Mouse (Mus musculus): ENCODE measurements around the gene Golga7b. TPM values are rescaled to one million over a fixed set of nuclear protein-coding genes. Genes with fewer than 3 reads are reported as not detected.
A peak's percentile ranks its signal among the peaks of the same experiment; 100 is the strongest.

Golga7b gene
- polyA plus RNA-seq, 1 experiment = 115 TPM

DNA sequence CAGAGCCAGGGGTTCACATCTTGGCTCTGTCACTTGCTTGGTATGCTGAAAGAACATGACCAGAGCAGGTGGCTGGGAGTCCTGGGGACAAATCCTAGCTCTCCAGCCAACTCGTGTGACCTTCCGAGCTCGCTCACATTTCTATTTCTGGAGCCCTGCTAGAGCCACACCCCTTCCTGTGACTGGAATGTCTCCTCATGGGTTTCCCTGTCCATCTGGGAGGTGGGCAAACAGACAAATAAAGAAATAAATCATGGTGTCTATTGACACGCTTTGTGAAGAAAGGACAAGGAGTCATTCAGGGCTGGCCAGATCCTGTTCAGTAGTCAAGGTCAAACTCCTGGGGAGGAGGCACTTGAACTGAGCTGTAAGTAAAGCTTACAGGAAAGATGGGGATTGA is 41.0 kb downstream of the Golga7b start:
- H3K4me1 ChIP-seq (ENCODE audit: control insufficient read depth, insufficient read depth, low read length) = peaks cover 2% of the 10 kb centered on the region
- no peak for TF ChIP-seq CTCF (IDR thresholded peaks at IDR 0.05; ENCODE audit: extremely low read depth, insufficient read depth, low read length)
- no peak for TF ChIP-seq POLR2A (IDR thresholded peaks at IDR 0.05; ENCODE audit: extremely low read depth, insufficient read depth, low read length)
- H3K4me3 ChIP-seq (ENCODE audit: insufficient read depth, low read length) = no peak overlapping the region
- H3K27ac ChIP-seq (ENCODE audit: insufficient read depth, low read length) = no peak overlapping the region

DNA sequence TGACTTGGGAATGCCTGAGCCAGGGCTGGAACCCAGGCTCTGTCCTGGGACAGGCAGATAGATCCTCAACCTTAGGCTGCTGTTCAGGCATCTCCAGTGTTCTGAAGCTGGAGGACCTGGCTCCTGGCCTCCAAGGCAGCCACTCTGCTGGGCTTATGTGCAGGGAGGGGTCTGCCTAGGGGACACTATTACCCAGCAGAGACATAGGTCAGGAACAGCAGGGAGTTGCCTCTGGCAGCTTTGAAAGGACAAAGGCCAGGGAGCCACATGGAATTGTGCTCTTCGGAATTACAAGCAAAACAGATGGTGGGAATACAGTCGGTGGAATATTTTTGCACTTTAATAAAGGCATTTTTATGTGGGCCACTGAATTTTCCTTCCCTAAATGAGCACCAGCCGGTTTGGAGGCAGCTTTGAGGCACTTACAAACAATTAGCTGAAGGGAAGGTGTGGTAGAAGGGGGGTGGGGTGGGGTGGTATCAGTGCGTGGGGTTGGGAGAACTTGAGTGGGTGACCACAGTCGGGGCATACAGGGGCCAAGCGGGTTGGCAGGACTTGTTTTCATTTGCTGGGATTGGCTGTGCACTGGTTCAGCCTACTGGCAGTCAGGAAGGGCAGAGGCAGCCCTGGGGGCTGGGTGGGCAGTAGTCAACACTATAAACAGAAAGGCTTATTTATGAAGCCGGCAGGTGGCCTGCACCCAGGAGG is 43.7 kb downstream of the Golga7b start:
- Histone ChIP-seq H3K4me3 (ENCODE audit: insufficient read depth, low read length) (no peak overlapping the region), H3K4me1 (ENCODE audit: control insufficient read depth, insufficient read depth, low read length) (peaks cover 7% of the 10 kb centered on the region), H3K27ac (ENCODE audit: insufficient read depth, low read length) (peak overlapping the region; percentile 43; the same call in 1 of the 2 replicates)
- TF ChIP-seq CTCF (IDR thresholded peaks at IDR 0.05; ENCODE audit: extremely low read depth, insufficient read depth, low read length) (no peak), POLR2A (IDR thresholded peaks at IDR 0.05; ENCODE audit: extremely low read depth, insufficient read depth, low read length) (no peak)

DNA sequence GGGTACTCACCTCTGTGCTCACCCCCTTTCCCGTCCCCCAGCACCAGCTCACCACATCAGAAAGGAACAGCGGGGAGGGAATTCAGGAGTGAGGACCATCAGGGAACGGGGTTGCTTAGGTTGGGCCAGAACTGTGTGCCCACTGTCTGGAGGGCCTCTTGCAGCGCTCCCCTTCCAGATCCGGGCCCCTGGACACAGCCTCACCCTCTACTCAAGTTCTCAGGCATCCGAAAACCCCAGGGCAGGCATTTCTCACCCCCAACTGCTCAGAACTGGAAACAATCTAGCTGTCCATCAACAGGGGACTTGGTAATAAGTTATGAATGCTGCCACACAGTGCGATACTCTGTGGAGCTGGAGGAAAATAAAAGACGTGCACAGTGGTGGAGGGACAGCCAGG is 44.7 kb downstream of the Golga7b start:
- H3K4me3 ChIP-seq (ENCODE audit: insufficient read depth, low read length) = no peak overlapping the region
- peaks cover 7% of the 10 kb centered on the region for H3K4me1 ChIP-seq (ENCODE audit: control insufficient read depth, insufficient read depth, low read length)
- H3K27ac ChIP-seq (ENCODE audit: insufficient read depth, low read length) = no peak overlapping the region
- TF ChIP-seq CTCF (IDR thresholded peaks at IDR 0.05; ENCODE audit: extremely low read depth, insufficient read depth, low read length) (no peak), POLR2A (IDR thresholded peaks at IDR 0.05; ENCODE audit: extremely low read depth, insufficient read depth, low read length) (no peak)

DNA sequence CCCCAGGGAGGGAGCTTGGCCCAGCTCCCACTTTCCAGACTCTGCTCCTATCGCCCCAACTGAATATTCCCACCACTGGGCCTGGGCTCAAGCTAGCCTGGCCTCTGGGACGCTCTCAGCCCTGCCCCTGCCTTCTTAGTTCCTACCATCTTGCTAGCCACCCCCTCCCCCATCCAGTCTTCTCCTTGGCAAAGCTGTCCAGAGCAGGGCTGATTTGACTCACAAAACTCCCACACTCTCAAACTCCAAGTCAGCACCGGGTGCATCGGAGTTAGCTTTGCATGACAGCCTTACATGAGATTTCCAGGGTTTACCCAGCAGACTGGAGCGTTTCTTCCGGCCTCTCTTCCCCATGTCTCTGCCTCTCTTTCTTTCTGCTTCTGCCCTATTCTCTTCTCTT is 45.8 kb downstream of the Golga7b start:
- H3K4me1 ChIP-seq (ENCODE audit: control insufficient read depth, insufficient read depth, low read length) = peaks cover 7% of the 10 kb centered on the region
- H3K27ac ChIP-seq (ENCODE audit: insufficient read depth, low read length) = no peak overlapping the region
- H3K4me3 ChIP-seq (ENCODE audit: insufficient read depth, low read length) = no peak overlapping the region
- TF ChIP-seq POLR2A (IDR thresholded peaks at IDR 0.05; ENCODE audit: extremely low read depth, insufficient read depth, low read length) = no peak
- no peak for TF ChIP-seq CTCF (IDR thresholded peaks at IDR 0.05; ENCODE audit: extremely low read depth, insufficient read depth, low read length)

DNA sequence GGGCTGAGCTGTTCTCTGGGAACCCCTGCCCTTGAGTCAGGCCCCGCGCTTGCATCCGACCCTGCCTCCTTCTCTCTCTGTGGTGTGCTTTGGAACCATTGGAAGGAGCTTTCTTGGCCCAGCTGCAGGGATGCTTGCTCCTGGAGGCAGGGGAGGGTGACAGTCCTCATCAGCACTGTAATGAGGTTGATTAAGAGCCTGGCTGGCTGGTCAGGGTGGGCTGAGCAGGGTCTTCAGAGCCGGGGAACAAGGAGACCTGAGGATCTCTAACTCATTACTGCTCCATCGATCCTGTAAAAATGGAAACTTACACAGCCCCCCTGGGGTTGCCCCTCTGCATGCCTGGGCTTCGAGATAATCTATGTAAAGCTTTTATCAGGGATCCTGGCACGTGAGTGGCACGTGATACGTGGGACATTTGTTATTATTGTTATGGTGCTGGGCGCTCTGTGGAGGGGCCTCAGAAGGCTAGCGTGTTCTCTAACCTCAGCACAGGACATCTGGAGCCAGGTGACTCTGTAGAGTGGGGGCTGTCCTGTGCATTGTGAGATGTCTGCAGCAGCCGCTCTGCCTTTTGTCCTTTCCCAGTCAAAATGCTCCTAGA is 55.9 kb downstream of the Golga7b start:
- TF ChIP-seq CTCF (IDR thresholded peaks at IDR 0.05; ENCODE audit: extremely low read depth, insufficient read depth, low read length) (no peak), POLR2A (IDR thresholded peaks at IDR 0.05; ENCODE audit: extremely low read depth, insufficient read depth, low read length) (no peak)
- Histone ChIP-seq H3K4me3 (ENCODE audit: insufficient read depth, low read length) (no peak overlapping the region), H3K4me1 (ENCODE audit: control insufficient read depth, insufficient read depth, low read length) (no peaks in the 10 kb centered on the region), H3K27ac (ENCODE audit: insufficient read depth, low read length) (no peak overlapping the region)

DNA sequence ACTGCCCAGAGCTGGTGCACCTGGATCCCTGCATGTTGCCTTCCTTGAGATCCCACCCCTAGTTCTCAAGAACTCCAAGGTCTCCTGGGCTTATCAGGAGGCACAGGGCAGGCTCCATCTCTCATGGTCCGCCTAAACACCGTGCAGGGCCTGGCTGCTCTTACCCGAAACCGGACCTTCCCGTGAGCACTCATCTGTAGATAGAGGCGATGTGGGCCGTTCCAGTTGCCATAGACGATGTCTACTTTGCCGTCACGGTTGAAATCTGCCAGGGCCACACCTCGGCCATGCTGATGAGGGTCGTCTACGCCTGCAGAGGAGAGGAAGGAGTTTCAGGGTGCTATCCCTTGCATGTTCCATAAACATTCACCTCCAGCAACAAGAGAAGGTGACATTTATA is 57.1 kb downstream of the Golga7b start:
- Histone ChIP-seq H3K27ac (ENCODE audit: insufficient read depth, low read length) (no peak overlapping the region), H3K4me1 (ENCODE audit: control insufficient read depth, insufficient read depth, low read length) (no peaks in the 10 kb centered on the region), H3K4me3 (ENCODE audit: insufficient read depth, low read length) (no peak overlapping the region)
- no peak for TF ChIP-seq POLR2A (IDR thresholded peaks at IDR 0.05; ENCODE audit: extremely low read depth, insufficient read depth, low read length)
- TF ChIP-seq CTCF (IDR thresholded peaks at IDR 0.05; ENCODE audit: extremely low read depth, insufficient read depth, low read length) = no peak

DNA sequence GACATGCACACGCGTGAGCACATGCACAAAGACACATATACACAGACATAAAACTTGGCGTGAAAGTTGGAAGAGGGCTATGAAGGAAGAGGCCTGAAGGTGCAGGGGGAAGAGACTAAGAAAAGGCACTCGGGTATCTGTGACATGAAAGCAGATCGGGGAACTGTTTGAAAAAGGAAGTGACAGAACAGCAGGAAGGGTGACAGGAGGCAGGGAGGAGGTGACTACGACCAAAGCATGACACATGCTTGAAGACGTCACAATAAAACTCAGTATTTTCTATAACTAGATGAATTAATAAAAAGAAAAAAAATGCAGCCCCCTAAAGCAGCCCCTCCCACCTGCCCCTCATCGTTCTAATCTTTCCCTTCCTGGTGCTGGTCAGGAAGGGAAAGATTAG is 58.4 kb downstream of the Golga7b start:
- Histone ChIP-seq H3K4me3 (ENCODE audit: insufficient read depth, low read length) (no peak overlapping the region), H3K27ac (ENCODE audit: insufficient read depth, low read length) (no peak overlapping the region), H3K4me1 (ENCODE audit: control insufficient read depth, insufficient read depth, low read length) (no peaks in the 10 kb centered on the region)
- TF ChIP-seq CTCF (IDR thresholded peaks at IDR 0.05; ENCODE audit: extremely low read depth, insufficient read depth, low read length) (no peak), POLR2A (IDR thresholded peaks at IDR 0.05; ENCODE audit: extremely low read depth, insufficient read depth, low read length) (no peak)

DNA sequence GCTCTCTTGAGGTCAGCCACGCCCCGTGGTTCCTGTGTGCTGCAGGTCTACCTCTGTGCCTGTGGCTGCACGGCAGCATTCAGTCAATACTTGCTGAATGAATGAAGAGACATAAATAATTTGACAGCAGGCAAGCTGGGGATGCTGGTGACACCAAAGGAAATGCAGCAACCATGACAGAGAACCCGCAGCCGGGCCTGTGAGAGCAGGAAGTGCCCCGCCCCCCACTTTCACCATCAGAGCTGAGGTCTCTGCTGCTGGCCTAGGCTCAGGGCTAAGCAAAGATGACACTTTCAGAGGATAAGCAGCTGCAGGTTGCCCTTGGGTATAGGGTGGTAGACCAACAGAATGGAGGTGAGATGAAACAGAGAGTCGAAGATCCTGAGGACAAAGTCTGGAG is 58.8 kb downstream of the Golga7b start:
- no peak overlapping the region for H3K27ac ChIP-seq (ENCODE audit: insufficient read depth, low read length)
- TF ChIP-seq CTCF (IDR thresholded peaks at IDR 0.05; ENCODE audit: extremely low read depth, insufficient read depth, low read length) (no peak), POLR2A (IDR thresholded peaks at IDR 0.05; ENCODE audit: extremely low read depth, insufficient read depth, low read length) (no peak)
- no peak overlapping the region for H3K4me3 ChIP-seq (ENCODE audit: insufficient read depth, low read length)
- H3K4me1 ChIP-seq (ENCODE audit: control insufficient read depth, insufficient read depth, low read length) = no peaks in the 10 kb centered on the region

DNA sequence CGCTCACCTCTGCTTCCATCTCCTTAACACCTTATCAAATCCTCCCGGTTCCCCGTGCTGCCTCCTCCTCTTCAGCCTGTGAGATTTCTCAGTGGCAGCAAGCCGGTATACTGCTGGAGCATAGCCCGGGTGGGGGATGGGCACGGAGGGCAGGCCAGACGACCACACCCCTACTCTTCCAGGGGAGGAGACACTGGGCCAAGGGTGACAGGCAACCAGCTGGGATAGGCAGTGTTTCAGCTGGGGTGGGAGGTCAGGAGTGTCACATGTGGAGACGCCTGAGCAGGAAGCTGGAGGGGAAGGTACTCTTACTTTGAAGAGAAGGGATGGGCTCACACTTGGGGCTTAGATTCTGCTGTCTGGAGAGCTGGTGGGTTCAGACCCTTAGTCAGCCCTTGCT is 59.6 kb downstream of the Golga7b start:
- Histone ChIP-seq H3K27ac (ENCODE audit: insufficient read depth, low read length) (no peak overlapping the region), H3K4me3 (ENCODE audit: insufficient read depth, low read length) (no peak overlapping the region), H3K4me1 (ENCODE audit: control insufficient read depth, insufficient read depth, low read length) (no peaks in the 10 kb centered on the region)
- TF ChIP-seq POLR2A (IDR thresholded peaks at IDR 0.05; ENCODE audit: extremely low read depth, insufficient read depth, low read length) (no peak), CTCF (IDR thresholded peaks at IDR 0.05; ENCODE audit: extremely low read depth, insufficient read depth, low read length) (no peak)

DNA sequence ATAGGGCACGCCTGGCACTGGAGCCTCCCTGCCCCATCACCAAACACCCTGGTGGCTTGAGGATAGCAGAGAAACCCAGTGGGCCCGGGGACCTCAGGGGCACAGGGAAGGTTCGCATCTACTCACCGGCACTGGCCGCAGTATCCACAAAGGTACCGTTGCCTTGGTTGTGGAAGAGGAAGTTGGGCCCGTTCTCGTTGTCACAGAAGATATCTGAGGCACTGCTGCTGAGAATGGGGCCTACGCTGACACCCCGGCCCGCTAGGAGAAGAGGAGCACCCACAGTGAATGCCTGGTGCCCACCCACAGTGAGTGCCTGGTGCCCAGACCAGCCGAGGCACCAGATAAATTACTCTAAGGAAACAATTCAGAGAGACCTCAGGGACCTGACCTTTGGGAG is 61.6 kb downstream of the Golga7b start:
- H3K27ac ChIP-seq (ENCODE audit: insufficient read depth, low read length) = no peak overlapping the region
- TF ChIP-seq POLR2A (IDR thresholded peaks at IDR 0.05; ENCODE audit: extremely low read depth, insufficient read depth, low read length) = no peak
- TF ChIP-seq CTCF (IDR thresholded peaks at IDR 0.05; ENCODE audit: extremely low read depth, insufficient read depth, low read length) = no peak
- no peaks in the 10 kb centered on the region for H3K4me1 ChIP-seq (ENCODE audit: control insufficient read depth, insufficient read depth, low read length)
- H3K4me3 ChIP-seq (ENCODE audit: insufficient read depth, low read length) = no peak overlapping the region

Data from cortical plate, adult 2 months (tissue).